Mouse (Mus musculus): ENCODE data around the gene Dcp1a.

Dcp1a gene

GRCm38 (mm10) chr14:30479361-30479948, at the start of gene Dcp1a:
TSS of gene Dcp1a (plus strand) at chr14:30479535.
- DNase-seq (ENCODE audit: low spot score in 2 of 2), result peak; percentile 87 to 92

GRCm38 (mm10) chr14:30429606-30430005, 49.7 kb upstream of the Dcp1a start:
- no peak for DNase-seq (ENCODE audit: low spot score in 2 of 2)

GRCm38 (mm10) chr14:30430026-30430425, 49.3 kb upstream of the Dcp1a start:
- no peak for DNase-seq (ENCODE audit: low spot score in 2 of 2)

DNA sequence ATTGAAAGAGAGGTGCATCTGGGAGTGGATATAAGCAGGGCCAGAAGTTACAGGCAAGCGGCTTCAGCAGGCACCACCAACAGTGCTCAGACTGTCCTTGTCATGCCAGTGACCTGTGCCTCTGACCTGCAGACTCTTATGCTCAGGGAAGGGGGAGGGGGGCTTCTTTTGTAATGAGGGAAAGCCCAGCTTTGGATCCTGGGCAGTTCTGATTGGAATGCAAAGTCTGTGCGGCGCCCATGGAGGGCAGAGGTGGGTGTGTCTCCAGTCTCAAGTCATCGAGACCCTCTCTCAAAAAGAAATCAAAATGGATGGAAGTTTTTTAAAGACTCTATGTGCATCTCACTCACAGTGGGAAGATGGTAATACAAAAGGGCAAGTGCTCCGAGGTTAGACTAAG, 48.9 kb upstream of the Dcp1a start:
- no peak for DNase-seq (ENCODE audit: low spot score in 2 of 2)

GRCm38 (mm10) chr14:30435316-30435715, 44.0 kb upstream of the Dcp1a start:
- DNase-seq (ENCODE audit: low spot score in 2 of 2), result no peak

- DNase-seq (ENCODE audit: low spot score in 2 of 2), result no peak
Observed at GRCm38 (mm10) chr14:30439915-30440314, 39.4 kb upstream of the Dcp1a start.

DNA sequence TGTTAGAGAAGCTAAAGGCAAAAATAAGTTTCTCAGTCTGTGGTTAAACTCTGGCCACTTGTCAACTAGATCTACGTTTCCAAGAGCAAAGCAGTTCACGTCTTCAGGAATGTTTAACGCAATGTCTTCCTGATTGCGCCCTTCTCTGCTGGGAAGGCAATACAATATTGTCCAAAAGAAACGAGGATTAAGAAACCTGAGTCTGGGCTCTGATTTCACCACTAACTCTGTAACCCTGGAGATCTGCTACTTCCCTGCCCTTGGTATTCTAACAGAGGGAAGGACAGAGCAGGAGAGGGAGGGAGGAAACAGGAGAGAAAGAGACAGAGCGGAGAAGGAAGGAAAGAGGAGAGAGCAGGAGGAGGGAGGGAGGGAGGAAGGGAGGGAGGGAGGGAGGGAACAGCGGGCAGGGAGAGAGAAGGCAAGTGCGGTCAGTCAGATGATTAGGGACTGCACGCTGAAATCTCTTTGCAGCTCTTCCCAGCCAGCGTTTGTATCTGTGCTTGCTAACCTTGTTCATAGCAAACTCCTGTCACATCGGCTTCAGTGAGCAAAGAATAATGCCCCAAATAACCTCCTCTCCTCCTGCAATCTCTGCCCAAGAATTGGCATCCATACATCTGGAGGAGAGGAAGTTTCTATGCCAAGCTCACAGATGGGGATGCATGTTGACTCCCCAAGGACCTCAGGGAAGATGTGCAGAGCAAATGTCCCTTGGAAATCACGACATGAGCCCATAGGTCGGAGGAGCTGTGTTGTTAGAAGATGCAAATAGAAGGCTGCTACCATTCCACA, 23.3 kb upstream of the Dcp1a start:
- no peak for DNase-seq (ENCODE audit: low spot score in 2 of 2)

DNA sequence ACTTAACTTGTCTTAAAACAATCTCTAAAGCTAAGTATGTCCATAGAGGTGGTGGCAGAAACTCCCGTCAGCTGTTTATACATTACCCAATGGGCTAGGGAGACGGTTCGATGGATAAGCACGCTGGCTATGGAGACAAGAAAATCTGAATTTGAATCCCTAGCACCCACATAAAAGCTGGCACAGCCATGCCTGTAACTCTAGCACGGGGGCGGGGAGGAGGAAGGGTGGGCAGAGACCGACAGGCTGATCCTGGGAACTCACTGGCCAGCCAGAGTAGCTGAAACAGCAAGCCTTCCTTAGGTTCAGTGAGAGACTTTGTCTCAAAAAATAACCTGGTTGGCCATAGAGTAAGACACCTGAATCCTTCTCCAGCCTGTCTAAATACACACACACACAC, 21.9 kb upstream of the Dcp1a start:
- DNase-seq (ENCODE audit: low spot score in 2 of 2), result no peak

- DNase-seq (ENCODE audit: low spot score in 2 of 2), result peak in 1 of 2 experiments; percentile 13
Observed at GRCm38 (mm10) chr14:30457897-30458296, 21.4 kb upstream of the Dcp1a start.

DNA sequence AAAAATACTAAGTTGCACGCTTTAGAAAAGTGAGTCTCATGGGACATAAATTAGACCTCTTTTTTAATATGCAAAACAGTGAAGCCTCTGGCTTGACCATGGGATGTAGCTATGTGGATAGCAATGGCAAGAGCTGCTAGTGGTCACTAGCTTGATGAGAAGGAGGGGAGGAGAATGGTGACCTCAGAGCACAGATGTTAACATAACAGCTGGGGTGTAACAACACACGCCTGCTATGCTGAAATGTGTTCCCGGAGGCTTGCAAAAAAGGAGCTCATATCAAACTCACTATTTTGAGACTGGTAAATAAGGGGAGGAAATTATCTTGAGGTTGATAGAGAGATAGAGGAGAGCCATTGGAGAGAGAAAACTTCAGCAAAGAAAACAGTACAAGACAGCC, 20.5 kb upstream of the Dcp1a start:
- no peak for DNase-seq (ENCODE audit: low spot score in 2 of 2)

- DNase-seq (ENCODE audit: low spot score in 2 of 2), result peak; percentile 41 to 70
Observed at GRCm38 (mm10) chr14:30459891-30460523, 19.3 kb upstream of the Dcp1a start.

DNA sequence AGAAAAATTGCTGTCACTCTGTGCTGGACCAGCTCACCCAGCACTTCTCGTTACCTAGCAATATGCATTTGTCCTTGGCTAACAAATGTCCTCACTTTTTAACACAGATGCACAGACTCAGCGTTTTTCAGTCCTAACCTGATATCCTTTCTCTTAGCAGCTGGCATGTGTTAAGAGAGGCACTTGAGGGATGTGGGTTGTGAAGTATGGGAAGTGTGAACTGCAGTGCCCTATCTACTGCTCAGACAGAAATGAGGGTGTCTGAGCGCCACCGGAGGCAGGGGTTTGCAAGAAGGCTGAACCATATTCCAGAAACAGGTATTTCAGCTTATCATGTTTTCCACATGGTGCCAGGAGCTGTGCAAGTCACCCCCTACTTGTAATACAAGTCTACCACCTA, 16.0 kb upstream of the Dcp1a start:
- no peak for DNase-seq (ENCODE audit: low spot score in 2 of 2)

GRCm38 (mm10) chr14:30473605-30474004, 5.7 kb upstream of the Dcp1a start:
- no peak for DNase-seq (ENCODE audit: low spot score in 2 of 2)

- DNase-seq (ENCODE audit: low spot score in 2 of 2), result no peak
Observed at GRCm38 (mm10) chr14:30474416-30474815, 4.9 kb upstream of the Dcp1a start.

GRCm38 (mm10) chr14:30491342-30491741, 12.0 kb downstream of the Dcp1a start, which contains the start of gene Cacna1d:
TSS of gene Cacna1d (minus strand) at chr14:30491455.
- no peak for DNase-seq (ENCODE audit: low spot score in 2 of 2)

- no peak for DNase-seq (ENCODE audit: low spot score in 2 of 2)
Observed at GRCm38 (mm10) chr14:30493276-30493675, 13.9 kb downstream of the Dcp1a start.

DNA sequence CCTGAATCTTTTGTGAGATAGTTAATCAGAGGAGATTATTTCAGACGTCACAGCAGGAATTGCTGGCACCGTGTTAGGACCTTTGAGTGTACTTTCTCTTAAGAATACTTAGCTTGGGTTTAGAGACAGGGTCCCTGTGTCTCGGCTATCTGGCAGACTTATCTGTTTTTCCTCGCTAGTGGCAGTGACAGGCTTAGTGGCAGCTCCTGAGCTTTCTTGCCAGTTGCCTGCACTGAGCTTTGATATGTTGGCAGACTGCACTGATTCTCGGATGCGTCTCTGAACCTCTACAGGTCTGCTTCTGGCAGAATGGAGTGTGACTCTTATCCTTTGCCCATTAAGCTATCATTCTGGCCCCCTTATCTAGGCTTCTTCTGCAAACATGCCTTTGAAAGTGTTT, 15.7 kb downstream of the Dcp1a start:
- DNase-seq (ENCODE audit: low spot score in 2 of 2), result no peak

GRCm38 (mm10) chr14:30498202-30498601, 18.9 kb downstream of the Dcp1a start:
- DNase-seq (ENCODE audit: low spot score in 2 of 2), result no peak

DNA sequence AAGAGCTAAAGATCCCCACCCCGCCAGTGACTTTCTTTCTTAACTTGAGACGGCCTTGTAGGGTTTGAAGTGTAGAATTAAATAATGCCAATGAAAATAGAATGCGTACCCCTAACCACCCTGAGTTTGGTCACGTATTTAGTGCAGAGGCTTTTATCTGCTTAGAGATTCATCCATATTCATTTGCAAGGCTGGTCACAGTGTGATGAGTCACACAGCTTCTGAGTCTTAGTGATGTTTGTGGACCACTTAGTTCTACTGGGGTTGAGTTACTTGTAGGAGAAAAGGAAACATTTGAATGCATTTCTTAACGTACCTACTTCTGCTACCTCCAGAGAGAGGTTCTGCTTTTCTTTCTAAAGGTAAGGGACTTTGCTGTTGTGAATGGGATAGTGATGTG, 25.7 kb downstream of the Dcp1a start:
- no peak for DNase-seq (ENCODE audit: low spot score in 2 of 2)

DNA sequence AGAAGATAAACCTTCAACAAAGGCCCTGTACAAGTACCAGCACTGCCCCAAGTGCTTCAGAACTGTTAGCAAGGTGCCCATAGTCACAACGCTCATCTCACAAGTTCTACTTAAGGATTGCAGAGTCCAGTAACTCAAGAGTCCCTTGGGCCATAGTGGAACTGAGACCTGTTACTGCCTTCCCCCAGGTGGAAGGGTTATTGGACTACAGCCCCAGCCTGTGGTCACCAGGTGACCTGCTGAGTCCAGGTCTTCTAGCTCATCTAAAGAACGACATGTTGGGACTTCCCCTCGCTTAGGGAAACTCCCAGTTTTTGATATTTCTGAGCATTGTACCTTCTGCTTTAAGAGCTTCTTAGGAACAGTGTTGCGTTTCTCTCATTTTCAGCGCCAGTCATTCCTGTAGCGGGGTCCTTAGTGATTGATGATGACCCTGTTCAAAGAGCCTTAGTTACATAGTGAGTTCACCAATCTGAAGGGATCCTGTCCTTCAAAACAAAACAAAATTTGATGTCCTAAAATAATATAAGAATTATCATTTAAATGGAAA, 31.0 kb downstream of the Dcp1a start:
- DNase-seq (ENCODE audit: low spot score in 2 of 2), result no peak

DNA sequence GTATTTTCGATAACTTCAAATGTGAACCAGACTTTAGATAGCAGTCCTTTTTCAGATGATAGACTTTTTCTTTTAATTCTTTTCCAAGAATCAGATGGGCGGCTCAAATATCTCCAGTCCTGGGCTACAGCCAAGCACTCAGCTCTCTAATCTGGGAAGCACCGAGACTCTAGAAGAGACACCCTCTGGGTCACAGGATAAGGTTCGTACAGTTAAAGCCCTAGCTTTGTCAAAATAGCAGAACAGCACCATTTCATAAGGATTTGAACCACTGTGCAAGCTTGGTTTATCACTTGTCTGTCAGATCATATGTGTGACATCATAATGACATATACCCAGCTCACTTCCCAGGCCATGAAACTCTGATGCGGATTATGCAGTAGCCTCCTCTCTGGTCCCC, 33.6 kb downstream of the Dcp1a start:
- DNase-seq (ENCODE audit: low spot score in 2 of 2), result no peak

DNA sequence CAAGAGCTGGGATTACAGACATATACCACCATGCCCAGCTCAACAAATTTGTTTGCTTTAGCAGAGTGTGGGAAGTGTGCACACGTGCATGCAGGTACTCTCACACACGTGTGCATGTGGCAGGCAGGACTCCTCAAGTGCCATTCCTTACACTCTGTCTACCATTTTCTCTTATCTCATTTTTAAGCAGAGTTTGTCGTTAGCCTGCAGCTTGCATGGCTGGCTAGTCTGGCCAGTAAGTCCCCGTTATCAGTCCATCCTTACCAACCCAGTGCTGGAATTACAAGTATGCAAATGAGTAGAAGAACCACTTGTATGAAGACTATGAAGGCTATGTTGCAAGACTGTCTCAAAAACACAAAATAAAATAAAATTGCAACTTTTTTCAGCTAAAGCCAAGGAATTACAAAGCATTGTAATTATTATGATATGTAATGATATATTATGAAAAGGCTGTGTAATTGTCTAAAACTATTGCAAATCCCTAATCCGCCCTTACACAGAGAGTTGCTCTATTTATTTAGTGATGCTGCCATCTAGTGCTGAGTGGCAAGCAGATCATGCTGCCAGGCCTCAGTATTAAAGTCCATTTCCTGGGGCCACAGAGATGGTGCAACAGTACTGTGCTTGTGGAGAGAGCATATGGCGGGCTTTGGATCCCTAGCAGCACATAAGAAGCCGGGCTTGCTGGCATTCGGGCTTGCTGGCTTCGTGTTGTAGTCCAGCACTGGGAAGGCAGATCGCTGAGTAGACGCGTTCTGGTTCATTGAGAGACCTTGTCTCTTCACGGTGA, 36.8 kb downstream of the Dcp1a start:
- no peak for DNase-seq (ENCODE audit: low spot score in 2 of 2)
